Mouse (Mus musculus) gastrocnemius, postnatal 14 days (tissue): ENCODE measurements around the gene Ddr2. TPM values are rescaled to one million over a fixed set of nuclear protein-coding genes. Genes with fewer than 3 reads are reported as not detected.
"Not testable (repeated sequence)": the region's sequence is repeated elsewhere in the genome, so short reads cannot be mapped to it uniquely, and the experiment has no call there.

Experiments used
- DNase-seq: peaks from one replicate; pipeline ENCODE4 v3.0.0; 2021; ENCODE audit warnings: mixed read lengths
- intact Hi-C: fragments of 180-260 bp; cut with DNase I; formaldehyde crosslinking; loops from one replicate; pipeline ENCODE4 v1.15.1; 2025; ENCODE audit warnings: low total_unique reads
- total RNA-seq, 2 experiments: library from RNA; stranded (reverse); gene quantifications; 2 replicates each; pipeline ENCODE4 v1.2.3; 2021

Gene Ddr2
- total RNA-seq, 2 experiments from 2014 or later, result 27.5 to 31.9 TPM

DNA sequence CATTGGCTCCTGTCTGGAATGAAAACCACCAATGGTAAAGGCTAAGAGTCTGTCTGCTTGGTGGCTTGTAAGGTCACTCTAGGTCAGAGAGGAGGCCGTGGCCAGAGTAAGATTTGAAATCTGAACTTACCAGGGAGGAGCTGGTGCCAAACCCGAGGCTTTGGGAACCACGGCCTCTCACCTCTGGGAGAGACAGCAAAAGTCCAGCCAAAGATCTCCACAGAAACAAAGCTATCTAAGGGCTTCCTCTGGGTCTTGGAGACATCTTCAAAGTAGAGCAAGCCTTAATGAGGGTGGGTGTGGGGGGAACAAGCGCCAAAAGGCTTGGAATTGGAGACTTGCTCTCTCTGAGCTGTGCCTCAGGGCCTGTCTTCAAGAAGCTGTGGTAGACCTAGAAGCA lies 62.1 kb downstream of the Ddr2 start:
- intact Hi-C loops, result no loop called here
- DNase-seq, result peak; percentile 48

DNA sequence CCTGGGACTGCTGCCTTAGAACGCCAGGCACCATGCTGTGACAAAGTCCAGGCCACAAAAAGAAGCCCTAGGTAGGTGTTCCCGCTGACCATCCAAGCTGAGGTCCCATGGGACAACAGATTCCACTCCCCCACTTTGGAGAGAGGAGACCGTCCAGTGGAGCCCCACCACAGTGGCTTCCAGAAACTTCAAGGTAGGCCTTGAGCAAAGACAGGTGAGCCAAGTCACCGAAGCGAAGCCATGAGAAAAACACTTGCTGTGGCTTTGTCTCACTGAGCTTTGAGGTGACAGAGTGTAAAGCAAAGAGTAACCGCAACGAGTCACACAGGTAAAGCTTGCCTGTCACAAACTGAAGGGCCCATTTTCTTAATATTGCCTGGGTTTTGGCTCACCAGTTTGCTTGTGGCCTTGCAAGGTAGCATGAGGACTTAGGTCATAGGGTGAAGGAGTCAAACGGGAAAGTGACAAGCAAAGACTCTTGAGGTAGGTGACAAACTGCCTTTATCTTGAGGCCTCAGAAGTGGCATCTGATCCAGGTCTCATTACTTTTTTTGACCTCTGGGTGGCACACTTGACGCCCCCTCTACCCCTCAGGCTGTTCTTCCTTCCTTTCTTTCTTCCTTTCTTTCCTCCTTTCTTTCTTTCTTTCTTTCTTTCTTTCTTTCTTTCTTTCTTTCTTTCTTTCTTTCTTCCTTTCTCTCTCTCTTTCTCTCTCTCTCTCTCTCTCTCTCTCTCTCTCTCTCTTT lies 65.7 kb downstream of the Ddr2 start:
- intact Hi-C loops, result no loop called here
- no peak for DNase-seq

DNA sequence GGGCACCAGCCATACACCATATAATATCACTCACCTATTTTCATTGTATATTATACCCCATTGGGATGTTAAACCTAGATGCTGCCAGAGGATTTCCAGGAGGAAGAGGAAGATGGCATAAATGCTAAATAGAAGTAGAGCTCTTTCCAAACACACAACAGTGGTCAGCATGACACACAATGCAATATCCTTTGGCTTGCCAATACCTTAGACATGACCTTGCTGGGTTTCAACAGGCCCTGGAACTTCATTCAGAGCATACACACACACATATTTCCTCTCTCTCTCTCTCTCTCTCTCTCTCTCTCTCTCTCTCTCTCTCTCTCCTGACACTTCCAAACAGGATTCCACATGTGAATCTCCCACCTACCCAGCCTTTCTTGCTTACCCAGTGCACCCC lies 66.8 kb downstream of the Ddr2 start:
- no peak for DNase-seq
- intact Hi-C loops, result no loop called here

DNA sequence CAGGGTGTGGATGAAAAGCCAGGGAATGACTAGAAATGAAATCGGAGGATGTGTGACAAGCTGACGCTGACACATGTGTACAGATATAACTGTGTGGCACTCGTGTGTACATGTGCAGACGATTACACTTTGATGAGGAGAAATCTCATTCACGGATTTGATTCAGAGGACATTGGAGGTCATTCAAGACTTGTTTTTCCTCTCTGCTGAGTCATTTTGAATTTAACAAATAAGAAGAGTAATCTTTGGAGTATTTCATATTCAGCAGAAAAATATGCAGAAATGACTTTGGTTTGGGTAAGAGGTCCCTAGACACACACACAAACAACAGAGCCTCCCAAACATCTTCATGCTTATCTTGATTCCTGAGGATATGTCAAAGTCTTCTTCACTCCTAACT lies 67.6 kb downstream of the Ddr2 start:
- DNase-seq, result no peak
- intact Hi-C loops, result no loop called here

DNA sequence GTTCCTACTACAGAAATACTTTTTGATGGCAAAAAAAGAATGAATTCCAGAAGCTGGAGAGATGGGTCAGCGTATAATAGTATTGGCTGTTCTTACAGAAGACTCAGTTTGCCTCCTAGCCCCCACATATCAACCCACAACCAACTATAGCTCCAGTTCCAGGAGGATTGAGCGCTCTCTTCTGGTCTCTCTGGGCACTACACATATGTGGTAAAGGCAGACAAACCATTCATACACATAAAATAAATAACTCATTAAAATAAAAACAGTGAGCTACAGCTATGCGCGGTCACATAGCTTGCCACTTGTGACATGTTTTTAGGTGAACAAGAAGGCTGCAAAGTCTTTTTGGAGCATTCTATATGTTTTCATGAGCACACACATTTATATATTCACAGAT lies 71.2 kb downstream of the Ddr2 start:
- intact Hi-C loops, result no loop called here
- no peak for DNase-seq

DNA sequence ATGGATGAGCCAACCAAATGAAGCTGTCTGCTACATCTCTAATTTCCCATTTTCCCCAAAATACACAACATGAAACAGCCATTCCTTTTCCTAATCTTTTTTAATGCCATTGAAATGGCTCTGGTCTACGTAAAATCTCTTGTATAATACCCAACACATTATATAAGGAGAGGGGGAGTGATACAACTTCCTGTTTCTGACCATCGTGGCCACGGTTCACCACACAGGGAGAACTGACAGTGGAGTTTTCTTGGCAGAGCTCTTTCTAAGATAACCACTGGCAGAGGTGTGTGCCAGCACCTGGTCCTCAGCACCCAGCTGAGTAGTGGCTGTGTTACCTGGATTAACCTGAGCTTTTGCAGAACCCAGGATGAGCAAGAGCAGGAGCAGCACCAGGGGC lies 75.0 kb downstream of the Ddr2 start:
- no peak for DNase-seq
- intact Hi-C loops, result no loop called here

DNA sequence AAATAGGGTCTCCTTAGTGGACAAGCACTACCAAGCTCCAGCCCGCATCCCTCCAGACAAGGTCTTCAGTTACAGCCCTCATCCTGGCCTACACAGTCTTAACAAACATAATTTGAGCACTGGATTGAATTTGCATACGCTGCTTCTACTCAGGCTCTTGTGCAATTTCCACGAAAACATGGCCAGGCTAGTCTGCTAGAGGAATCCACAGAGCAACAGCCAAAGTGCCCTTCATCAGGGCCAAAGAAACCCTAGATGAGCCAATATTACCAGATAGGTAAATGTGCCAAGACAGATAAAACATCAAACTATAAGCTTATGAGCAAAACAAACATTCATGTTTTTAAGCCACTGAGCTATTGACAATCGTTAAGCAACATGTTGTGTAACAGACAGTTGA lies 75.6 kb downstream of the Ddr2 start:
- DNase-seq, result no peak
- intact Hi-C loops, result no loop called here

DNA sequence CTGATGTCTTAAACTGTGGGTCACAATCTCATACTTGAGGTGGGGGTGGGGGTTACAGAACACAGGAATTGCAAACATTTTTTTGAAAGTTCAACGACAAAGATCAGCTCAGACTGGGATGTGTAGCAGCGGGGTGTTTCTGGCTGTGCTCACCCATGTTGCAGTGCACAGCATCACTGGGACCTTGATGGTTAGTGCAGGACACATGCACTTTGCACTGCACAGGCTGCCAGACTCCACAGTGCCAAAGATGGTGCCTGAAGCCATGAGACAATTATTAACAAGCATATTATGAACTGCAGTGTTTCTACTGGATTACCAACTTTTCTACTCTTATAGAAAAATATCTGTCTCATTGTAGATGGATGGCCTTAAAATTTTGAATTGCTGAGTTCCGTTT lies 78.9 kb downstream of the Ddr2 start:
- DNase-seq, result no peak
- intact Hi-C loops, result no loop called here

DNA sequence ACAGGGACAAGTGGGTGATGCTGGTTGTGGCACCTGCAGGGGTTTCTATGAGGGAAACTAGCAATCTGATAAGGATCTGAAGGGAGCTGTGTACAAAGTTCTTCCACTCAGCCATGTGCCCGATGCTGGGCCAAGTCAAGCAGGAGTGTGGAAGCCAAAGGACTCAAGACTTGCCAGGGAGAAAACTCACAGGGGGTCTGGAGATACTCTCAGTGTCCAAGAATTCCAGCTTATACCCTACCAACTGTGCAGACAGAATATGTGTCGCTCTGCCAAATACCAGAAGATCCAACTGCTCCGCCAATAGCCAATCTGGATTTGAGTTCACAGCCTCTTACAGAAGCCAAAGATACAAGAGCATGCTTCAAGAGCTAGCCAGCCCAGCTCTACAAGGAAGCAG lies 95.8 kb downstream of the Ddr2 start:
- intact Hi-C loops, result no loop called here
- DNase-seq, result no peak

DNA sequence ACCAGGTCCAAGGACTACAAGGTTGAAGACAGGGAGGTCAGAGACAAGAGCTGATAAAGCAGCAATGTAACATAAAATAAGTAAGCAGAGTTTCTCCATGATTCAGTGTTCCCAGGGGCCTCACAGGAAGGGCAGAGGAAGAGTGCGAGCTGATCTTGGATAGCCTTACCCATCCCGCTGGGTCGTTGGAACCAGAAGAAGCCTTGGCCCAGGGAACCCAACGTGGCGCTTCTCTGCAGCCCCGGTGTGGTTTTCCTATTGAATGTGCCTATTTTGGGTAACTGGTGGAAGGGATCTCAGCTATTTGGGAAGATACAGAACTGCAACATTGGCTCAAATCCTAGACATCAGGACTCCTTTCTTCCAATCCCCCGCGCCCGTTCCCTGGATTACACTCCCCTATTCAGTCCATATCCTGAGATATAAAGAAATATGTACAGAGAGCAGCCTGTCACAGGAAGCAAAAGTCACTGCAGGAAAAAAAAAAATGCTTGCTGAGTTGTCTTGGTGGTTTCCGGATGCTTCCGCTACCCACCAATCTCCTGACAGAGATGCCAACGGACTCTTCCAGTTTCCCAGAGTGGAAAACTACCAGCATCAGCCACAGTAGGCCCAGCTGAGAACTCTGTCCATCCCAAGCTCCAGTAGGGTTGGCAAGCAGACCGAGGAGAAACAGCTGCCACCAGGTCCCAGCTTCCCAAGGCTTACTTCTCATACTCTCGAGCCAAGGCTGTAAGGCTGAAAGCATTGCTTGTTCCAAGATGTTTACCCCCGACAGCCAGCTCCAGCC lies 99.7 kb downstream of the Ddr2 start:
- intact Hi-C loops, result no loop called here
- peak; percentile 48 for DNase-seq

DNA sequence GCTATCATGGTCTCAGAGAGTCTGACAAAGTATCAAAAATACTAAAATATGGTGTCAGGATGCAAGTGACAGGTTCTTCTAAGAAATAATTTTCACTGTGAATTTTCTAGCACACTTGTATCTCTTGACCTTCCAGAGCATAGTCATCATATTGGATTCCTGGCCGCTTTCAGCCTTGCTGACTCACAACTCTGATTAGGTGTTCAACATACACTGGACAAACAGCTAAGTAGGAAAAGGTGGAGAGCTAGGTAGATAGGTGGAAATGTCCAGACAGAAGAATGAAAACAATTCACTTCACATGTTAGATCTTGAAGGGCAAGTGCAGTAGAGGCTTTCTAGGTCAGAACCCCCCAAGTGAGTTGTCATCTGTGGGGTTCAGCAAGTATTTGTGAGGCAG lies 101.3 kb downstream of the Ddr2 start:
- intact Hi-C loops, result no loop called here
- no peak for DNase-seq

DNA sequence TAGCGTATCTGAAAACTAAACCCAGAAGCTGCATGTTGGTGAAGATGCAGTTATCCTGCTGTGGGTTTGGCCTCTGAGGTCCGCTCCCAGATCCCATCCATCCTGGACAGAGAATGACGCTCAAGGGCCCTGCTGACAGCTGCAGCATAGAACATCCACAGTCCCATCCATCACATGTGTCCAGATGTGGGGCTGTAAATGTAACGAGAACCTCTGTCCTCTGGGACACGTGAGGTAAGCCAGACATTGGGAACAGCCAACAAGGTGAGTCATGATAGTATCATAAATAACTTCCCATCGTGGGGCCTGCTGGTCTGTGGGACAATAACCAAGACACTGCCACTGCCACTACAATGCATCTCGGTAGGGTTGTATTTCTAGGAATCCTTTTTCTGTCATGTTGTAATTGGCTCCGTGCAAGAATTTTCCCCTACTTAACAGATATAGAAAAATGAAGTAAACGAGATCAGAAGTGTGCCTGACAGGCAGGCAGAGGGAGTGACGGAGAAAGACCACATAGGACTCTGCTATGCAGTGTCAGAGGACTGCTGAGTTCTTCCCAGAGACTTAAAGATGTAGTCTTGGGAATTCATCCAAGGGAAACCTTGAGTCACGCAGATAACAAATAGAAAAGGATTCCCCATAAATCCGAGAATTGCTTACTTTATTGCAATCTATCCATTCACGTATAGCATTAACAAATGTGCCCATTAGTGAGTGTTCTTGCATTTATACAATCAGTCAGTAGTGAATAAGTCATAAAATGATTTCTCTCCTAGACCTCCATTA lies 101.9 kb downstream of the Ddr2 start:
- DNase-seq, result no peak
- intact Hi-C loops, result no loop called here

DNA sequence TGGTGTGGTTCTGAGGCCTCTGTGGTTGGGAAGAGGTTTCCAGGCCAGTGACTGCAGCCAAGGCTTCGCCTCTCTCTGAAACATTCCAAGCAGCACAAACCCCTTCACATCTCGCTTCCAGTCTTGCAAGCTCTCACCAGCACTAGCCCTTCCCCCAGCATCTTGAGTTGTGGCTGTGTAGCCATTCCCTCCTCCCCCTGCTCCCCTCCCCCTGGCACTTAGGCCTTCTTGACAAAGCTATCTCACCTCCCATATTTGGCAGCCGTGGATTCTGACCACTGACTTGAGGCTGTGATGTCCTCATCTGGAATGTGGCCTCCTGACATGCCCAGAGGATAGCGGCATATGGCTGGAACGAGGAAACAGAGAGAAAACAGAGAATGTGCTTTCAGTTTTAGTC lies 104.0 kb downstream of the Ddr2 start:
- peak; percentile 38 for DNase-seq
- intact Hi-C loops, result no loop called here

DNA sequence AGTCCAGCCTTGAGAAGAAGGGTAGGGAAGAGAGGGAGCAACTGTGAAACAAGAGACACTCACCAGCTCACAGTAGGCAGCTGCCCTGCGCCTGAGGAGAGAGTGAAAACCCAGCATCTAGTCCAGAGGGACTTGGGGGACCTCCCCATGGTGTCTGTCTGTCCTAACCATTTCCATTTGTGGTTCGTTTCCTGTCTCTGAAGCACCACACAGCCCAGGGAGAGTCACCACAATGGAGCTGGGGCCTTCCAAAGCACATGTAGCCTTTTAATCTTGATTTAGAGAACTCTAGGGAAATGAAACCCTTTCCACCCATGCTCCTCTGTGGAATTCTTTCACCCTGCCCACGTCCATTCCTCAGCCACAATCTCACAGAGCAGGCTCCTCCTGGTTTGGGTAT lies 105.3 kb downstream of the Ddr2 start:
- intact Hi-C loops, result no loop called here

DNA sequence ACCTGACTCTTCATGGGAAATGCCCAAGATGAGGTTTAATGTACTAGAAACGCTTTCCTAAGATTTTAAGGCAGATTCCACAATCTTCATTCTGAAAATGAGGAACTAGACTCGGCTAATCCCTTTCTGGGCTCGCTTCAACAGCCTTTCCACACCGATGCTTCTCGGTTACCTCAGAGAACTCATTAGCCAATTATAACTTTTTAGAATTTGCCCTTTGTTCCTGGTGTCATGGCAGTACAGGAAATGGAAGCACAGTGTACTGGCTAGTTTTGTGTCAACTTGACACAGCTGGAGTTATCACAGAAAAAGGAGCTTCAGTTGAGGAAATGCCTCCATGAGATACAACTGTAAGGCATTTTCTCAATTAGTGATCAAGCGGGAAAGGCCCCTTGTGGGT lies 116.7 kb downstream of the Ddr2 start:
- intact Hi-C loops, DNase-seq: not testable (repeated sequence)

More for the DNA sequence above, 105.3 kb downstream of the Ddr2 start:
- DNase-seq, result no peak

DNA sequence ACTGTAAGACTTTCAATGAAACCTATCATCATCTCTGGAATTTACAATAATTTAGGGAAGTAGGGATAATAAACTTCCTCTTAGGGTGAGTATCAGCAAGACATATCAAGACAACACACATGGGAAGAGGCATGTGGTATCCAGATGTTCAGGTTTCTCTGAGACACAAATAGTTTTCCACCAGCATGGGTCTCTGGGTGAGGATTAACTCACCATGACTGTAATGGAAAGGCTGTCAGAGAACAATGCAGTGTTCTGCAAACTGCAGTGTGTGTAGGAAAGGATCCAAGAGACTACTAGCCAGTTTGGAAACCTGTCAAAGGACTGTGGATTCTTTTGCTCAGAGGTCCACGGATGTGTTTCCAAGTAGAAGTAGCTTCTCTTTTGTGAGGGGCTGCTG lies 124.4 kb downstream of the Ddr2 start:
- intact Hi-C loops, result no loop called here
- DNase-seq, result no peak

DNA sequence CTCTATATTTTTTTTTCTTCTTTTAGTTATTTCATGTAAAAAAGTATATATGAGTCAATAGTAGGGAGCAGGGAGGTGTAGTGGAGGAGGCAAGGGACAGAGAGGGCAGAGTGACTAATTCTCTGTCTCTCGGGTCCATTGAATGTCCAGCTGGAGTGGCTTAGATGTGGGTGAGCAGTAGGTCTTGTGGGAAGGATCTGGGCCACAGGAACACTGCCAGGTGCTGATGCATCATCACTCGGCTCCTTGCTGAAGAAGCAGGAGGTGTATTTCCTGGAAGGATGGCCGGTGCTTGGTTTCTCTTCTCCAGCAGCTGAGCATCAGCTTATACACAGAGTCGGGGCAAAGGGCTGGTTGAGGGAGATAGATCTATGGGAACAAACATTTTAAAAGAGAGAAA lies 132.9 kb downstream of the Ddr2 start:
- DNase-seq, result no peak
- intact Hi-C loops, result no loop called here

DNA sequence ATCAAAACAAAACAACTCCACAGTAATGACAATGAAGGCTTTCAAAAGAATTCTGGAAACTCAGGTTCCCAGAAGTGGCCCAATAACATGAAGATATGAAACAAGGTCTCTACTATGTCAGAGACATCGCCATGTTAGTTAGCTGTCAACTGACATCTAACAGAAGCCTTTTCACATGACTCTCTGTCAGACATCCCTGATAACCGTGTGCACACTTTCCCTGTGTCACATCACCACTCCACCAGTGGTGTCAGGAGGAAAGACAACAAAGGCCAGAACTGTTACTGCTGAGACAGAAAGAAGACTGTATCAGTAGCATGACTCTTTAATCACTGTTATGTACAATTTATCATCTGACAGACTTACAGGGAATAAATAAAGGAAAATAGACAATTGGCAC lies 138.6 kb downstream of the Ddr2 start:
- intact Hi-C loops, result no loop called here
- no peak for DNase-seq

DNA sequence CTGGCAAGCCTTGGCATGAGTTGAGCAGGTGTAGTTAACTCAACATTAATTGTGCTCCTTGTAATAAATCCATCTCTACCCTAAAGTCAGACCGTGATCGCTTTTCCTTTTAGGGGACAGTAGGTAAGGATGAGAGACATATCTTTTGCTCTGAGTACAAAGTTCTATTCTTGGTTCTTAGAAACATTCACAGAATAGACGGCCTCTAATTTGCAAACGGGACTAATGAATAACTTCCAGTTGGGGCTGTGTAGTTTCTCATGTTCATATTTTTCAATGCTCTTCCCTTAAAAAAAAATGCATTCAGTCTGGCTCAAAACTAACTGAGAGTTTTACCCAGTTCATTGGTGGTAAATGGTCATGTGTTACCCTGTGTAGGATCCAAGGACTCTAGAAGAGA lies 139.6 kb downstream of the Ddr2 start:
- DNase-seq, result no peak
- intact Hi-C loops, result no loop called here

DNA sequence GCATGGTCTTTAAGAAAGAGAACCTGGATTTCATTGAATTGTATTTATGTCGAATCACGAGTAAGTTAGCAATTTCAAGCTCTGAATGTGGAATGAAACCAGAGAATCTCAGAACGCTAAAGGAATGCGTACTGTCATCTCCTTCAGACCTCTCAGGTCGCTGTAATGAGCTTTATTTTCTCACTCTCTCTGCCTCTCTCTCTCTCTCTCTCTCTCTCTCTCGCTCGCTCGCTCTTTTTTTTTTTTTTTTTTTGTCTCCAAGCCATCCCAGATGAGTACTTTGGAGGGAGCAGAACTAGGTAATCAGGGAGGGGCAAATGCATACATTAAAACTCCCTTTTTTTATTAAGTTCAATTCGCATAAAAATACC lies 141.1 kb downstream of the Ddr2 start:
- no peak for DNase-seq
- intact Hi-C loops, result loop anchor here (10.0 kb wide), 1 partner anchor 165 kb away; no protein-coding TSS in a partner anchor
